Mouse (Mus musculus): Measurements from ENCODE around the gene Rpusd4. TPM values are rescaled to one million over a fixed set of nuclear protein-coding genes. Genes with fewer than 3 reads are reported as not detected.

Gene Rpusd4
- polyA plus RNA-seq, 1 experiment: 21.4 TPM

DNA sequence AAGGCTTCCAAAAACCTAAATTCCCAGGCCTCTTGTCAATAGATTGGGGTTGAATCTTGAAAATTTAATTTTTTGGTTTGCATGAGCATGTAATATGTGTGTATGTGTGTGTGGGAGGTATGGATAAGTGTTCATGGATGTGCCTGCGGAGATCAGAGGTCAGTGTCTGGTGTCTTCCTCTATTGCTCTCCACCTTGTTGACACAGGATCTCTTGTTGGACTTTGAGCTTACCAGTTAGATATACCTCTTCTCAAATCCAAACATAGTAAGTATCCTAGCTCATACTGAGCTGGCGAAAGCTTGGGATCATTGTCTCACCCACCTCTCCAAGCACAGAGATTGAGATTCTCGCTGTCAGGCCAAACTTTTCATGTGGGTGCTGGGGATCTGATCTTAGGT is 22.8 kb downstream of the Rpusd4 start:
- Histone ChIP-seq H3K9ac (ENCODE audit: low read depth, poor library complexity, severe bottlenecking) (no peak overlapping the region), H3K27ac (ENCODE audit: insufficient read depth, low read length) (no peak overlapping the region), H3K4me3 (ENCODE audit: low read depth, low read length) (no peak overlapping the region), H3K27me3 (ENCODE audit: control insufficient read depth, insufficient read depth, low read length, poor library complexity, severe bottlenecking) (no peaks in the 10 kb centered on the region), H3K9me3 (replicated peaks; ENCODE audit: control insufficient read depth, insufficient read depth, low read length, poor library complexity, severe bottlenecking) (no peaks in the 10 kb centered on the region), H3K36me3 (ENCODE audit: control insufficient read depth, insufficient read depth, low read length, poor library complexity, severe bottlenecking) (no peaks in the 10 kb centered on the region), H3K4me1 (ENCODE audit: control insufficient read depth, insufficient read depth, low read length) (no peaks in the 10 kb centered on the region)
- TF ChIP-seq POLR2A (IDR thresholded peaks at IDR 0.05; ENCODE audit: insufficient read depth, low read length) (no peak), EP300 (IDR thresholded peaks at IDR 0.05; ENCODE audit: insufficient read depth, low read depth, low read length) (no peak), CTCF (IDR thresholded peaks at IDR 0.05; ENCODE audit: low read depth, low read length) (no peak)

DNA sequence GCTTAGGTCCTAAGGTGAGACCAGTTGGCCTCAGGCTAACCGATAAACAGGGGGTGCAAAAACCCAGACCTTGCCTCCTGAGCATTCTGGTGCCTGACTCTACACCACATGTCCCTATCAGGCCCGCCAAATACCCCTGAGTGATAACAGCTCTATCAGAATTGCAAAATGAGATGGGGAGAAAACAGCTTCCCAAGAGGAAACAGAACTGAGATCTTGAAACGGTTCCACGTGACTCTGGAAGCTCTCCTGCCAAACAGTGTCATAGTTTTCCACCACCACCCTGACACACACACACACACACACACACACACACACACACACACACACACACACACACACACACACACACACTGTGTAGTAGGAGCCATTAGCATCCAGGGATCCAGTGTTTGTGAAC is 23.3 kb downstream of the Rpusd4 start:
- Histone ChIP-seq H3K4me1 (ENCODE audit: control insufficient read depth, insufficient read depth, low read length) (no peaks in the 10 kb centered on the region), H3K9ac (ENCODE audit: low read depth, poor library complexity, severe bottlenecking) (no peak overlapping the region), H3K9me3 (replicated peaks; ENCODE audit: control insufficient read depth, insufficient read depth, low read length, poor library complexity, severe bottlenecking) (no peaks in the 10 kb centered on the region), H3K36me3 (ENCODE audit: control insufficient read depth, insufficient read depth, low read length, poor library complexity, severe bottlenecking) (no peaks in the 10 kb centered on the region), H3K4me3 (ENCODE audit: low read depth, low read length) (no peak overlapping the region), H3K27ac (ENCODE audit: insufficient read depth, low read length) (no peak overlapping the region), H3K27me3 (ENCODE audit: control insufficient read depth, insufficient read depth, low read length, poor library complexity, severe bottlenecking) (no peaks in the 10 kb centered on the region)
- TF ChIP-seq CTCF (IDR thresholded peaks at IDR 0.05; ENCODE audit: low read depth, low read length) (no peak), EP300 (IDR thresholded peaks at IDR 0.05; ENCODE audit: insufficient read depth, low read depth, low read length) (no peak), POLR2A (IDR thresholded peaks at IDR 0.05; ENCODE audit: insufficient read depth, low read length) (no peak)

DNA sequence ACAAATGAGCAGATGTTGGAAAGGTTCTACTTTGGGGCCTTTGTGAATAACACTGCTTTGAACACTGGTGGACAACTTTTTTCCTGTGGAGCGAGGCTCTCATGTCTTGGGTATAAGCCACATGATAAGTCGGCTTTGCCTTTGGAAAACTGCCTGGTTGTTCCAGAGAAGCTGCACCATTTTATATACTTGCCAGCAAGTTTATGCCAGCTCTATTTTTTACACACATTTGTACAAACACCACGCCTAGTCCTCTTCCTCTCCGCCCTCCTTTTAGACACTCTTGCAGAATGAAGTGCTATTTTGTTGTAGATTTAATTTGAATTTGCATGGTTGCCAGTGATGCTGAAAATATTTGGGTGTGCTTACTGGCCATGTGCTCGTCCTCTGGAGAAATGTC is 25.8 kb downstream of the Rpusd4 start:
- Histone ChIP-seq H3K27me3 (ENCODE audit: control insufficient read depth, insufficient read depth, low read length, poor library complexity, severe bottlenecking) (no peaks in the 10 kb centered on the region), H3K9me3 (replicated peaks; ENCODE audit: control insufficient read depth, insufficient read depth, low read length, poor library complexity, severe bottlenecking) (no peaks in the 10 kb centered on the region), H3K36me3 (ENCODE audit: control insufficient read depth, insufficient read depth, low read length, poor library complexity, severe bottlenecking) (no peaks in the 10 kb centered on the region), H3K9ac (ENCODE audit: low read depth, poor library complexity, severe bottlenecking) (no peak overlapping the region), H3K27ac (ENCODE audit: insufficient read depth, low read length) (no peak overlapping the region), H3K4me3 (ENCODE audit: low read depth, low read length) (no peak overlapping the region), H3K4me1 (ENCODE audit: control insufficient read depth, insufficient read depth, low read length) (no peaks in the 10 kb centered on the region)
- TF ChIP-seq CTCF (IDR thresholded peaks at IDR 0.05; ENCODE audit: low read depth, low read length): no peak
- TF ChIP-seq EP300 (IDR thresholded peaks at IDR 0.05; ENCODE audit: insufficient read depth, low read depth, low read length): no peak
- TF ChIP-seq POLR2A (IDR thresholded peaks at IDR 0.05; ENCODE audit: insufficient read depth, low read length): no peak

DNA sequence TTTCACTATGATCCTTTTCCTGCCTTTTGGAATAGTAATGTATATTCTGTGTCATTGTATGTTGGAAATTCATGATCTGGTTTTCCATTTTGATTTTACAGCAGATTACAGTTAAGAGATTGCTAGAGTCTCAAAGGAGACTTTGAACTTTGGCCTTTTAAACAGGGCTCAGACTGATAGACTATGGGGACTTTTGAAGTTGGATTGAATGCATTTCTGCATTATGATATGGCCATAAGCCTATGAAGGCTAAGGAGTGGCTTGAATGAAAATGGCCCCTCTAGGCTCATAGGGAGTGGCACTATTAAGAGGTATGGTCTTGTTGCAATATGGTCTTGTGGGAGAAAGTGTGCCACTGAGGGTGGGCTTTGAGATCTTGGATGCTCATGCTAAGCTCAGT is 30.1 kb downstream of the Rpusd4 start:
- Histone ChIP-seq H3K9me3 (replicated peaks; ENCODE audit: control insufficient read depth, insufficient read depth, low read length, poor library complexity, severe bottlenecking) (no peaks in the 10 kb centered on the region), H3K27ac (ENCODE audit: insufficient read depth, low read length) (no peak overlapping the region), H3K9ac (ENCODE audit: low read depth, poor library complexity, severe bottlenecking) (no peak overlapping the region), H3K4me1 (ENCODE audit: control insufficient read depth, insufficient read depth, low read length) (no peaks in the 10 kb centered on the region), H3K4me3 (ENCODE audit: low read depth, low read length) (no peak overlapping the region), H3K27me3 (ENCODE audit: control insufficient read depth, insufficient read depth, low read length, poor library complexity, severe bottlenecking) (no peaks in the 10 kb centered on the region), H3K36me3 (ENCODE audit: control insufficient read depth, insufficient read depth, low read length, poor library complexity, severe bottlenecking) (no peaks in the 10 kb centered on the region)
- TF ChIP-seq CTCF (IDR thresholded peaks at IDR 0.05; ENCODE audit: low read depth, low read length) (no peak), EP300 (IDR thresholded peaks at IDR 0.05; ENCODE audit: insufficient read depth, low read depth, low read length) (no peak), POLR2A (IDR thresholded peaks at IDR 0.05; ENCODE audit: insufficient read depth, low read length) (no peak)

DNA sequence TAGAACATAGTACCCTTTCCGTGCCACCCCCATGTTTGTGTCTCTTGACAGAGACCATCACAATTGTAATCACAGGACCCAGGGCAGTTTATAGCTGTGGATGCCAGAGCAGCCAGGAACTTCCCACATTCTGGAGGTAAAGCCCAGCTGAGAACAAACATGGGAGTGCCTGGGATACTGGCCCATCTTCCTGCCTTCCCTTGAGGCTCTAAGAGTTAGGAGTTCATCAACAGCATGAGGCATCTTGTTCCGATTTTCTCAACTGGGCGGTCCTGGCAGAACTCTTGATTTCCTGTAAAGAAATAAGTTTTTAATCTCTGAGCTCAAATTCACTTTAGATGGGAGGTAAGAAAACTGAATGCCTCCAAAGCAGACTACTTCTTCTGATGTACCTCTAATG is 34.5 kb downstream of the Rpusd4 start:
- no peak overlapping the region for H3K9ac ChIP-seq (ENCODE audit: low read depth, poor library complexity, severe bottlenecking)
- no peak for TF ChIP-seq EP300 (IDR thresholded peaks at IDR 0.05; ENCODE audit: insufficient read depth, low read depth, low read length)
- no peak for TF ChIP-seq POLR2A (IDR thresholded peaks at IDR 0.05; ENCODE audit: insufficient read depth, low read length)
- no peak for TF ChIP-seq CTCF (IDR thresholded peaks at IDR 0.05; ENCODE audit: low read depth, low read length)
- no peak overlapping the region for H3K27ac ChIP-seq (ENCODE audit: insufficient read depth, low read length)
- no peak overlapping the region for H3K4me3 ChIP-seq (ENCODE audit: low read depth, low read length)
- no peaks in the 10 kb centered on the region for H3K27me3 ChIP-seq (ENCODE audit: control insufficient read depth, insufficient read depth, low read length, poor library complexity, severe bottlenecking)
- no peaks in the 10 kb centered on the region for H3K36me3 ChIP-seq (ENCODE audit: control insufficient read depth, insufficient read depth, low read length, poor library complexity, severe bottlenecking)
- no peaks in the 10 kb centered on the region for H3K4me1 ChIP-seq (ENCODE audit: control insufficient read depth, insufficient read depth, low read length)
- H3K9me3 ChIP-seq (replicated peaks; ENCODE audit: control insufficient read depth, insufficient read depth, low read length, poor library complexity, severe bottlenecking): no peaks in the 10 kb centered on the region

DNA sequence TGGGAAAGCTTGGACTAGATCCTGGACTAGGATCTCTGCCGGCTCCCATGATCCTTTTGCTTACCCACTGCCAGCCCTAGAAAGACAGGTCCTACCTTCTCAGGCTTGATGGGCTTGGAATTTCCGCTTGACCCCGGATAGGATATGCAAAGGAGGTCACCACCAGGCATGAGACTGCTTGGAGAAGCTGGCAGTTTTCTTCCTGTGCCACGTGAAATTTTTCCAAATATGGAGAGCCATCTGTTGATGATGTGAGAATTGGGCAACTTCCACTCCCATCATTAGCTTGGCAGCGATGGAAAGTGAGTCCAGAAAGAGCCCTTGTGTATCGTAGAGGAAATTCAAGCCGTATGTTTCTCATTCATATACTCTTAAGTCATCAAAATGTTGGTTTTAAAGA is 39.8 kb downstream of the Rpusd4 start:
- H3K36me3 ChIP-seq (ENCODE audit: control insufficient read depth, insufficient read depth, low read length, poor library complexity, severe bottlenecking): no peaks in the 10 kb centered on the region
- no peak overlapping the region for H3K4me3 ChIP-seq (ENCODE audit: low read depth, low read length)
- H3K27me3 ChIP-seq (ENCODE audit: control insufficient read depth, insufficient read depth, low read length, poor library complexity, severe bottlenecking): no peaks in the 10 kb centered on the region
- H3K9ac ChIP-seq (ENCODE audit: low read depth, poor library complexity, severe bottlenecking): no peak overlapping the region
- H3K27ac ChIP-seq (ENCODE audit: insufficient read depth, low read length): no peak overlapping the region
- TF ChIP-seq CTCF (IDR thresholded peaks at IDR 0.05; ENCODE audit: low read depth, low read length): no peak
- no peak for TF ChIP-seq EP300 (IDR thresholded peaks at IDR 0.05; ENCODE audit: insufficient read depth, low read depth, low read length)
- TF ChIP-seq POLR2A (IDR thresholded peaks at IDR 0.05; ENCODE audit: insufficient read depth, low read length): no peak
- no peaks in the 10 kb centered on the region for H3K9me3 ChIP-seq (replicated peaks; ENCODE audit: control insufficient read depth, insufficient read depth, low read length, poor library complexity, severe bottlenecking)
- H3K4me1 ChIP-seq (ENCODE audit: control insufficient read depth, insufficient read depth, low read length): no peaks in the 10 kb centered on the region
